Mouse (Mus musculus): ENCODE results near the gene Zfp2.

The Zfp2 gene

DNA sequence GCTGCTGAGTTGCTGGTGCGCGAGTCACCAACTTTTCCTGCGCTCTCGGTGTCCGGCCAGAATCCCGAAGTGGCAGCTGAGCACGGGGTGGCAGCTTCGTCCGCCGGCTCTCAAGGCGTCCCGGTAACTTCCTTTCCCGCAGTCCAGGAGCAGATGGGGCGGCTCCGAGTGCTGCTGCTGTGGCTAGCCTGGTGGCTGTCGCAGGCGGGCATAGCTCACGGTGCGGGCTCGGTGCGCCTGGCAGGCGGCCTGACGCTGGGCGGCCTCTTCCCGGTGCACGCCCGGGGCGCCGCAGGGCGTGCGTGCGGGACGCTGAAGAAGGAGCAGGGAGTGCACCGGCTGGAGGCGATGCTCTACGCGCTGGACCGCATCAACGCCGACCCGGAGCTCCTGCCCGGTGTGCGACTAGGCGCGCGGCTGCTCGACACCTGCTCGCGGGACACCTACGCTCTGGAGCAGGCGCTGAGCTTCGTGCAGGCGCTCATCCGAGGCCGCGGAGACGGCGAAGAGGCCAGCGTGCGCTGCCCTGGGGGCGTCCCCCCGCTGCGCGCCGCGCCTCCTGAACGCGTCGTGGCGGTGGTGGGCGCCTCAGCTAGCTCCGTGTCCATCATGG lies 64.9 kb downstream of the Zfp2 start:
- no peak for DNase-seq (ENCODE audit: low spot score)

DNA sequence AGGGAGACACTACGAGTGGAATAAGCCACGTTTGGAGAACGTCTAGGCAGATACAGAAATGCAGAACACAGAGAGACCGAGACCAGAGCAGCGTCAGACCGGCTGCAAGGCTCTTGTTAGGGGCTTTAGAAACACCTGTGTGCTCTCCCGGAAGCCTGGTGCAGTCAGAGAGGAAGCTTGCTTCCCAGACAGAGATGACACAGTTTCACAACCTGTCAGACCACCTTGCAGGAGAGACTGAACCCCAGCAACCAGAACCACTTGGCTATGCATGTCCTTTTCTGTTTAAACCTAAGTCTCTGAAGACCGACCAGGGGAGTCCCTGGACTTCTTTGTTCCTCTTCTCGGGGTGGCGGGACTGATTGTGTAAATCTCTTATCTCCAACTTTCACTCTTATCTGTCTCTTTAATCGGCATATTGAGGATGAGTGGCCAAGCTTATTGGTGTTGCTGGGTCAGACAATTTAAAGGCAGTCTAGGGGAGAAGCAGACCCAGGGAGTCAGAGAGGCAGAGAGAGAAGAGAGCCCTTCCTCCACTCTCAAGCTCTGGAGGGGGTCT lies 65.7 kb downstream of the Zfp2 start, which contains the start of gene Grm6:
Gene Grm6 (plus strand): TSS at position 509 of the 559 bp plus-strand sequence.
- DNase-seq (ENCODE audit: low spot score), result no peak

DNA sequence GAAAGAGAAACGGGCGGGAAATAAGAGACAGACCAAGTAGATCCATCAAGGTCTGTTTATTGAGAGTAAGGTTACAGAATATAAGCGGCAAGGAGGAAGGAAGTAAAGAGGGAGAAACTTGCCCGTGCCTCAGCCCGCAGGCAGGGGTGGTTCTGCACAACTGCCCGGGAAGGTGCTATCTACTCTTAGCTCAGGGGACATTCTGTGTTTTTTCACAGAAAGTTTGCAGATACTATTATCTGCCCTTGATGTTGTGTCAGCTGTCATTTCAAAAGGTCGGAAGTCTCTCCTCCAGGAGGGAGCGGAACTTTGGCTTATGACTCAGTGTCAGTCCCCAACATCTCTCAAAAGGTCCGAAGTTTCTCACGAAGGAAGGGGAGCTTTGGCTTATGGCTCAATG lies 66.7 kb downstream of the Zfp2 start:
- no peak for DNase-seq (ENCODE audit: low spot score)
